Mouse (Mus musculus): Measurements from ENCODE around the gene Cnfn. TPM values are rescaled to one million over a fixed set of nuclear protein-coding genes. Genes with fewer than 3 reads are reported as not detected.
"Not testable (repeated sequence)": the region's sequence is repeated elsewhere in the genome, so short reads cannot be mapped to it uniquely, and the experiment has no call there.

Cnfn gene
- polyA plus RNA-seq, 1 experiment from 2014 or later = 80.3 TPM

DNA sequence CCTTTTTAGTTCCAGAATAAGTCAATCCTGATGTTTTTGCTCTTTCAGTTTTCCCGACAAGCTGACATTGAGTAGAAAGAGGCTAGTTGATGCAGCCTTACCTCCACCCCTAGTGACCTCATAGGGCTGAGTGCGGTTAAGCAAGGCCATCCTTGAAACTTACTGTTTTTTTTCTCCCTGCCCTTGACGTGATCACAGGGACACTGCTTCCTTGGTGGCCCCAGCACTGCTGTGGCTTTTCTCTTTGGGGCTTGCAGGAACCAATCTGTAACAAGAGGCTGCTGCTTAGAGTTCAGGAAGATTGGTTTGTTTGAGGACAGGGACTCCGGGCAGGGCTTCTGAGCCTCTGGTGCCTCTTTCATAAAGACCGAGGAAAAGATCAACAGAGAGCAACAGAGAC lies 32.5 kb upstream of the Cnfn start:
- WGBS = 17% methylated on average over 5 of the region's 5 CpGs
- DNase-seq (ENCODE audit: low spot score) (no peak), ATAC-seq (ENCODE audit: low read depth) (no peak)
- Histone ChIP-seq H3K4me2 (ENCODE audit: low read depth, low read length) (no peak overlapping the region), H3K27ac (replicated peaks; ENCODE audit: low read depth, low read length) (0 out of 2 replicates have a peak overlapping the region, but pooled peaks have one; percentile 1), H3K9me3 (ENCODE audit: control insufficient read depth, low read length) (no peaks in the 10 kb centered on the region), H3K9ac (ENCODE audit: low read depth, low read length) (no peak overlapping the region), H3K27me3 (replicated peaks; ENCODE audit: control insufficient read depth, insufficient read depth, low read length) (no peaks in the 10 kb centered on the region), H3K4me1 (ENCODE audit: control insufficient read depth, insufficient read depth, low read length) (no peaks in the 10 kb centered on the region), H3K4me3 (ENCODE audit: low read depth, low read length) (no peak overlapping the region), H3K36me3 (ENCODE audit: control insufficient read depth, insufficient read depth, low read length) (no peaks in the 10 kb centered on the region)

DNA sequence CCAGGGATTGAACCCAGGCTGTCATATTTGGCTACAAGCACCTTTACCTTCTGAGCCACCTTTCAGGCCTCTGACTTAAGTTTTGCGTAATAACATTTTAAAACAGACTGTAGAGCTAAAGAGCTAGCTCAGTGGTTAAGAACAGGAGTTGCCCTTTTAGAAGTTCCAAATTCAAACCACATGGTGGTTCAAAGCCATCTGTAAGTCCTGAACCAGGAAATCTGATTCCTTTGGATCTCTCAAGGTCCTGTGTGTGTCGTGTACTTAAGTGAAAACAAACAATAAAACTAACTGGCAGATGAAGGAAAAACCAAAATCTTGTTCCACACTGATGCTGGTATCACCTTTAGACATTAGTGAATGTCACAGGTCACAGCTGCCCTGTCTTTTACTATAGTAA lies 32.0 kb upstream of the Cnfn start:
- ATAC-seq (ENCODE audit: low read depth) = no peak
- no peaks in the 10 kb centered on the region for H3K4me1 ChIP-seq (ENCODE audit: control insufficient read depth, insufficient read depth, low read length)
- 17% methylated on average over 2 of the region's 2 CpGs for WGBS
- DNase-seq (ENCODE audit: low spot score) = no peak
- 0 out of 2 replicates have a peak overlapping the region, but pooled peaks have one; percentile 1 for H3K27ac ChIP-seq (replicated peaks; ENCODE audit: low read depth, low read length)
- H3K36me3 ChIP-seq (ENCODE audit: control insufficient read depth, insufficient read depth, low read length) = no peaks in the 10 kb centered on the region
- H3K9me3 ChIP-seq (ENCODE audit: control insufficient read depth, low read length) = no peaks in the 10 kb centered on the region
- H3K27me3 ChIP-seq (replicated peaks; ENCODE audit: control insufficient read depth, insufficient read depth, low read length) = no peaks in the 10 kb centered on the region
- no peak overlapping the region for H3K9ac ChIP-seq (ENCODE audit: low read depth, low read length)
- H3K4me2 ChIP-seq (ENCODE audit: low read depth, low read length) = no peak overlapping the region
- H3K4me3 ChIP-seq (ENCODE audit: low read depth, low read length) = no peak overlapping the region

DNA sequence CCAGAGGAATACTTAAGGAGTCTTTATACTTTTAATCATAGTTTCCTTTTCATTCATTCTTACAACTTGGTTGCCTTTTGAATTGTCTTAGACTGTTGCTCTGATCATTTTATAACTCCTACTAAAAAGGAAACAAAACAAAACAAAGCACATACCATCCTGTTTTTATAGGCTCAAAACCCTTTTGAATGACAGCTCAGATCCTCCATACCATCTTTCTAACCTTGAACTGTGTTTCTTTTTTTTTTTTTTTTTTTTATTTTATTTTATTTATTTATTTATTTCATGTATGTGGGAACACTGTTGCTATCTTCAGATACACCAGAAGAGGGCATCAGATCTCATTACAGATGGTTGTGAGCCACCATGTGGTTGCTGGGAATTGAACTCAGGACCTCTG lies 29.5 kb upstream of the Cnfn start:
- not testable (repeated sequence) for H3K4me1 ChIP-seq (ENCODE audit: control insufficient read depth, insufficient read depth, low read length); H3K27me3 ChIP-seq (replicated peaks; ENCODE audit: control insufficient read depth, insufficient read depth, low read length); DNase-seq (ENCODE audit: low spot score); H3K36me3 ChIP-seq (ENCODE audit: control insufficient read depth, insufficient read depth, low read length); H3K27ac ChIP-seq (replicated peaks; ENCODE audit: low read depth, low read length); H3K4me2 ChIP-seq (ENCODE audit: low read depth, low read length); H3K4me3 ChIP-seq (ENCODE audit: low read depth, low read length); H3K9me3 ChIP-seq (ENCODE audit: control insufficient read depth, low read length); ATAC-seq (ENCODE audit: low read depth); H3K9ac ChIP-seq (ENCODE audit: low read depth, low read length)

DNA sequence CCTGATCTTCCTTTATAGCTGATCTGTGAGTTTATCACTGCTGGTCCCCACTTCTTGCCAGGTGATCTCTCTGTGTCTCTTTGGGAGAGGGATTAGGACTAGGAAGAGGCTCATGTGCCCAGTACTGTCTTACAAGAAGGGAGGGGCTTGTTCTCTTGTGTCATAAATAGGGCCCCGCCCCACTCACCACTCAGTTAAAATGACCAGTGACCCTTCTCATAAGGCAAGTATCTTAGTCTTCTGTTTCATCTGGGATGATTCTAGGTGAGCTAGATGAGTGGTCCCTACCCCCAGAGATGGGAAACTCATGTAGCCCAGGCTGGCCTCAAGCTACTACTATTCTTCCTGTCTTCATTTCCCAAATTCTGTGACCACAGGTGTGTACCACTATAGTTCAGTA lies 29.1 kb upstream of the Cnfn start, which contains the start of gene Lipe:
Lipe (minus strand) TSS at position 101 of the 400 bp plus-strand sequence.
- Histone ChIP-seq H3K4me1 (ENCODE audit: control insufficient read depth, insufficient read depth, low read length) (peaks cover 13% of the 10 kb centered on the region), H3K27ac (replicated peaks; ENCODE audit: low read depth, low read length) (no peak within 1 kb of the TSS), H3K27me3 (replicated peaks; ENCODE audit: control insufficient read depth, insufficient read depth, low read length) (no peaks in the 10 kb centered on the region), H3K4me3 (ENCODE audit: low read depth, low read length) (no peak within 1 kb of the TSS), H3K9ac (ENCODE audit: low read depth, low read length) (no peak within 1 kb of the TSS), H3K9me3 (ENCODE audit: control insufficient read depth, low read length) (no peaks in the 10 kb centered on the region), H3K36me3 (ENCODE audit: control insufficient read depth, insufficient read depth, low read length) (no peaks in the 10 kb centered on the region), H3K4me2 (ENCODE audit: low read depth, low read length) (no peak within 1 kb of the TSS)
- WGBS = 100% methylated on average over 1 of the region's 1 CpGs
- no peak for DNase-seq (ENCODE audit: low spot score)
- ATAC-seq (ENCODE audit: low read depth) = no peak

DNA sequence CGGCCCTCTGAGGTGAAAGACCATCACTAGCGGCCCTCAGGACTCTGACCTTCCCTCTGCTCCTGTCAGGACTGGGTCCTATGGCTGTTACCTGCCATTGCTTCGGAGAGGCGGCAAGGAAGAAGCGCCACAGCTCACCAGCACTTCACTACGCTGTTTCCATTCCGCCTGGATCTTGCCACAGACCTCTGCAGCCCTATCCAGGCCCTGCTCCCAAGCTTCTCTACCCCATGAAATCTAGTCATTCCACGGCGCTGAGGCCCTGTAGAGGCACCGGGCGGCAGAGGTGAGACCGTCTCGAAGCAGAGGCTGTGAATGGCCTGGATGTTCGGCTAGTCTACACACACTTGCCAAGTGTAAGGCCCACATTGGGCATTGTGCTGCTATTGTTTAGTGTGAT lies 27.1 kb upstream of the Cnfn start:
- H3K9ac ChIP-seq (ENCODE audit: low read depth, low read length) = no peak overlapping the region
- H3K4me3 ChIP-seq (ENCODE audit: low read depth, low read length) = no peak overlapping the region
- no peaks in the 10 kb centered on the region for H3K36me3 ChIP-seq (ENCODE audit: control insufficient read depth, insufficient read depth, low read length)
- H3K4me1 ChIP-seq (ENCODE audit: control insufficient read depth, insufficient read depth, low read length) = peaks cover 13% of the 10 kb centered on the region
- no peak overlapping the region for H3K4me2 ChIP-seq (ENCODE audit: low read depth, low read length)
- DNase-seq (ENCODE audit: low spot score) (no peak), ATAC-seq (ENCODE audit: low read depth) (no peak)
- no peaks in the 10 kb centered on the region for H3K9me3 ChIP-seq (ENCODE audit: control insufficient read depth, low read length)
- H3K27me3 ChIP-seq (replicated peaks; ENCODE audit: control insufficient read depth, insufficient read depth, low read length) = no peaks in the 10 kb centered on the region
- WGBS = 90% methylated on average over 14 of the region's 14 CpGs
- H3K27ac ChIP-seq (replicated peaks; ENCODE audit: low read depth, low read length) = no peak overlapping the region

DNA sequence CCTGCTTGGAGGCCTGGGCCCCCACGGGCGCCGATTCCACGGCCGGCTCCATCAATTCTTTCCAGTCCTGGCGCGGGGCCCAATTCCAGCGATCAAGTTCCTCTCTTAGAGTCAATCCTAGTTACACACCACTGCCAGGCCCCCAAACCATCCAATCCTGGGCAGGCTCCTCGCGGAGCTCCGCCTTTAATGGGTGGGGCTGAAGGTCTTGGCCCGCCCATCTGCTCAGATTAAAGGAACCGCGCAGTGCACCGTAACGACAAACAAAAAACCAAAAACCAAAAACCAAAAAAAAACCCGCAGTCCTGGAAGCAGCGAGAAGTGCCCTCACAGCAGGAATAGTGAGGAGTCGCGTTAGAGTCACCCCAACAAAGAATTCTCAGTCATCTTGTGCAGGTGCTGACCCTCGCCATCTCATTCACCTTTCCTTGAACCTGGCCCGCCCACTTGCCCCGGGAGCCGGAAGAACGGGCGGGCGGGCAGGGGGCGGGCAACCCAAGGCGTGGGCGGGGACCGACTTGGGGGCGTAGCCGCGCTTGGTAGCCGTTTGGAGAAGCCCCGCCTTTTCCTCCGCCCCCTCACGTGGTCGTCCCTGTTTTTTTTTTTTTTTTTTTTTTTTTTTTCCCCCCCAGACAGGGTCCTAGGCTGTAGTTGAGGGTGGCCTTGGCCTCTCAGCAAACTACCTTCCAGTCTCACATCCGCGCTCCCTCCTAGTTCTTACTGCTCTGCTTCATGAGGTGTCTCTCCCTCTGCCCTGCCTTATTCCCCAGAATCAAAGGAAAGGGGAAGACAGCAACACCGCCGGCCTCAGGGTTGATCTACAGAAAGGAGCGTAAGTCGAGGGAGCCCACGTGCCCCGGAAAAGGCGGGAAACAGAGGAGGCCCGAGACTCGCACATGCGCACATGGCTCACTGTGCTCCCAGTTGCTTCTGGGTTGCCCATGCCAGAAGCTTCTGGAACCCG lies 26.3 kb upstream of the Cnfn start:
- peak overlapping the region; percentile 68 for H3K4me3 ChIP-seq (ENCODE audit: low read depth, low read length)
- H3K4me1 ChIP-seq (ENCODE audit: control insufficient read depth, insufficient read depth, low read length) = peaks cover 13% of the 10 kb centered on the region
- peak overlapping the region; percentile 66 for H3K9ac ChIP-seq (ENCODE audit: low read depth, low read length)
- no peaks in the 10 kb centered on the region for H3K27me3 ChIP-seq (replicated peaks; ENCODE audit: control insufficient read depth, insufficient read depth, low read length)
- ATAC-seq (ENCODE audit: low read depth) (peak; percentile 98), DNase-seq (ENCODE audit: low spot score) (peak; percentile 98)
- H3K9me3 ChIP-seq (ENCODE audit: control insufficient read depth, low read length) = no peaks in the 10 kb centered on the region
- no peak overlapping the region for H3K27ac ChIP-seq (replicated peaks; ENCODE audit: low read depth, low read length)
- 7% methylated on average over 51 of the region's 52 CpGs for WGBS
- H3K4me2 ChIP-seq (ENCODE audit: low read depth, low read length) = peak overlapping the region; percentile 71
- no peaks in the 10 kb centered on the region for H3K36me3 ChIP-seq (ENCODE audit: control insufficient read depth, insufficient read depth, low read length)

DNA sequence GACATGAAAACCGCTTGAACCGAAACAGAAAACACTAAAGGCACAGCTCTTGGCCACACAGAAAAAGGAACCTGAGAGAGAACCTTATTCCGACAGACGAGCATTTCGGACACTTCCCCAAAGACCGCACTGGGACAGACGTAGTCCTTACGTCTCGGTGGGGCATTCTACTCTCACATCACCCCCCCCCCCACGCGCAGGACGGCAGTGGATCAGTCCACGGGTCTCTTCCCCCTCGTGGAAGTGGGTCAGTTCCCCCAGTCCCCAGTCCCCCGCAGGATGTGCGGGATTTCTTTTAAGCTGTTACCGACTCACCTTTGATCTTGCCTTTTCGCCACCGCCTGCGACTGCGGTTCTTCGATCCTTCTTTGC lies 25.6 kb upstream of the Cnfn start:
- no peaks in the 10 kb centered on the region for H3K36me3 ChIP-seq (ENCODE audit: control insufficient read depth, insufficient read depth, low read length)
- H3K9me3 ChIP-seq (ENCODE audit: control insufficient read depth, low read length) = no peaks in the 10 kb centered on the region
- H3K27ac ChIP-seq (replicated peaks; ENCODE audit: low read depth, low read length) = peak overlapping the region; percentile 16; the same call in 1 of the 2 replicates
- peak overlapping the region; percentile 66 for H3K9ac ChIP-seq (ENCODE audit: low read depth, low read length)
- DNase-seq (ENCODE audit: low spot score) = no peak
- peak overlapping the region; percentile 68 for H3K4me3 ChIP-seq (ENCODE audit: low read depth, low read length)
- no peaks in the 10 kb centered on the region for H3K27me3 ChIP-seq (replicated peaks; ENCODE audit: control insufficient read depth, insufficient read depth, low read length)
- peak overlapping the region; percentile 71 for H3K4me2 ChIP-seq (ENCODE audit: low read depth, low read length)
- ATAC-seq (ENCODE audit: low read depth) = peak; percentile 42
- peaks cover 17% of the 10 kb centered on the region for H3K4me1 ChIP-seq (ENCODE audit: control insufficient read depth, insufficient read depth, low read length)
- 0% methylated on average over 22 of the region's 22 CpGs for WGBS

DNA sequence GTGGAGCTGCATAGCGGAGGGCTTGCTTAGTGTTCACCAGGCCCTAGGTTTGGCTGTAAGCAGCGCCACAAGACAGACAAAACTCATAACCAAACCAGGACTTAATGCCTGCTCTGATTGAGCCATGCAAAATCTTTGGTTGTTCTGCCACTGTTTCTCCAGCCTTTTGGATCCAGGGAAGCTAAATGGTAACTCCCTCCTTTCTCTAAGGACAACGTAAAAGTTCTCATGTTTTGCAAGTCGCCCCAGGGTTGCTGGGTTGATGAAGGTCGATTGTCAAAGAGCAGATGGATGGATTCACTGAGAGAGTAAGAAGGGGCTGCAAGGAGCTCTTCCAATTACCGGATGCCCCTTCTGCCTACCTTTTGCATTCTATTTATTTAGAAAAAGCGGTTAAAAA lies 25.2 kb upstream of the Cnfn start:
- peak overlapping the region; percentile 16; the same call in 1 of the 2 replicates for H3K27ac ChIP-seq (replicated peaks; ENCODE audit: low read depth, low read length)
- H3K36me3 ChIP-seq (ENCODE audit: control insufficient read depth, insufficient read depth, low read length) = no peaks in the 10 kb centered on the region
- peak overlapping the region; percentile 71 for H3K4me2 ChIP-seq (ENCODE audit: low read depth, low read length)
- no peaks in the 10 kb centered on the region for H3K9me3 ChIP-seq (ENCODE audit: control insufficient read depth, low read length)
- no peaks in the 10 kb centered on the region for H3K27me3 ChIP-seq (replicated peaks; ENCODE audit: control insufficient read depth, insufficient read depth, low read length)
- peaks cover 20% of the 10 kb centered on the region for H3K4me1 ChIP-seq (ENCODE audit: control insufficient read depth, insufficient read depth, low read length)
- no peak for ATAC-seq (ENCODE audit: low read depth)
- 13% methylated on average over 7 of the region's 7 CpGs for WGBS
- H3K4me3 ChIP-seq (ENCODE audit: low read depth, low read length) = peak overlapping the region; percentile 68
- DNase-seq (ENCODE audit: low spot score) = no peak
- H3K9ac ChIP-seq (ENCODE audit: low read depth, low read length) = peak overlapping the region; percentile 66
